Mouse (Mus musculus): ENCODE data around the gene Eef1a2.

GRCm38 (mm10) chr2:181135446-181135818, 21.4 kb downstream of the Eef1a2 start:
- TF ChIP-seq CTCF (IDR thresholded peaks at IDR 0.05; ENCODE audit: borderline replicate concordance, insufficient read depth, low read length) (no peak), POLR2A (IDR thresholded peaks at IDR 0.05; ENCODE audit: low read depth, low read length) (no peak)
